Mouse (Mus musculus): Measurements from ENCODE around the gene 2310039H08Rik.

The 2310039H08Rik gene

GRCm38 (mm10) chr17:46809131-46809830, 36.8 kb downstream of the 2310039H08Rik start:
- no peak for DNase-seq (ENCODE audit: low read depth, low spot score)

- no peak for DNase-seq (ENCODE audit: low read depth, low spot score)
Measured at GRCm38 (mm10) chr17:46810672-46811071, 38.2 kb downstream of the 2310039H08Rik start.

DNA sequence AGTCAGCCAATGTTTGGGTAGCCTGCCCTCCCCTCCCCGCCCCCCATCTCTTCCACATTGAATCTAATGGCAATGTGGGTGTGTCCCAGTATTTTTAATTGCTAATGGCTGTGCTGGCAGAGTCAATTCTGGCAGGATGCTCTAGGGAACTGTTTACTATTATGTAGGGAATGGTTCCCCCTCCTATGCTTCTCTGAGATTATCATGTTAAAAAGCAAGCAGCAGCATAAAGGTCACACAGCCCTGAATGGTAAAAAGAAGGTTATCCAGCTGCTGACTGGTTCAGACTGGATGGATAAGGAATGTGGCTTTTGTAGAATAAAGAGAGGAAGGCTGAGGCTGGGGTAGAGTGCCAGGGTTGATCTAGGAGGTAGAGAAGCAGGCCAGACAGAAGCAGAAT, 40.0 kb downstream of the 2310039H08Rik start:
- DNase-seq (ENCODE audit: low read depth, low spot score) = no peak

DNA sequence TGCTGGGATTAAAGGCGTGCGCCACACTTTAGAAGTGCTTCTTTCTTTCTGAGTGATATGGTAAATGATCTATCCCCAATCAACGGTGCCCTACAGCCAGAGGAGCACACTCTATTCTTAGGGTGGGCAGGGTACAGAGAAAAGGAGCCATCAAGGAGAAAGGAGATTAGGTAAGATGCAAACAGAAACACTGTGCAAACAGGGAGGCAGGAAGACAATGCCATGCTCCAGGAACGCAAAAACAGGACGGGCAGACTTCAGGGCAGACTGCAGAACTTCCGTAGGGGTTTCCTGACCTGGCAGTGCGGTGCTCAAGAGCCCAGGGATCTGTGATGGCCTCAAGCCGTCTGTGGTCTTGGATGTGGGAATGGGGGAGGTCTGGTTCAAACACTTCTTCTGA, 41.2 kb downstream of the 2310039H08Rik start:
- DNase-seq (ENCODE audit: low read depth, low spot score) = no peak

- no peak for DNase-seq (ENCODE audit: low read depth, low spot score)
Measured at GRCm38 (mm10) chr17:46814497-46814896, 42.1 kb downstream of the 2310039H08Rik start.

GRCm38 (mm10) chr17:46816306-46816705, 43.9 kb downstream of the 2310039H08Rik start:
- DNase-seq (ENCODE audit: low read depth, low spot score) = no peak

DNA sequence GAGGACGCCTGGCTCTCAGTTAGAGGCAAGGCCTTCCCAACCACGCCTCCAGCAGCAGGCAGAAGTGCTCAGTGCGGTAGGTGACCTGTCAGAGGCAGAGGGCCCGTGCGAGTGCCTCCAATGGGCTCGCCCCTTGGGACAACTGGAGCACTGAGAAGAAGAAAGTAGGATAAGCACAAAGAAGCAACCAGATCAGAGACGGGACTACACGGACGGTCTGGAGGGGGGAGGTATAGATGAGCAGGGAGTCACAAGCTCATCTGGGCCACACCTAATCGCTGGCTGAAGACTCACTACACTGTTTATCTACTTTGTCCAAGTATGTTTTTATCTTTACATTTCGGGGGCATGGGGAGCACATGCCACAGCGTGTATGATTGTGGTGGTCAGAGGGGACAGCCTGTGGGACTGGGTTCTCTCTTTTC, 45.3 kb downstream of the 2310039H08Rik start:
- DNase-seq (ENCODE audit: low read depth, low spot score) = no peak

- DNase-seq (ENCODE audit: low read depth, low spot score) = no peak
Measured at GRCm38 (mm10) chr17:46820628-46821027, 48.2 kb downstream of the 2310039H08Rik start.

Measured in CD4-positive, CD25-positive, alpha-beta regulatory T cell, adult 2 months (primary cell).